Mouse (Mus musculus) C2C12 (cell line): ENCODE measurements at regions not wholly inside any gene's neighbourhood (a gene's known extent, or its start where the extent isn't known, plus 50 kb on each side); places are given as distances from the start of the nearest gene placed in this dataset.

Source experiments
- CTCF ChIP-seq: IDR thresholded peaks from one replicate; pipeline ENCODE4 v1.5.1; 2011; ENCODE audit not compliant: control insufficient read depth, insufficient read depth, insufficient read length
- FOSL1 ChIP-seq: IDR thresholded peaks from one replicate; pipeline ENCODE4 v1.8.0; 2011; ENCODE audit warnings: mild to moderate bottlenecking, low read length; ENCODE audit not compliant: poor library complexity, insufficient read depth, severe bottlenecking
- MAX ChIP-seq: IDR thresholded peaks from one replicate; pipeline ENCODE4 v1.6.1; 2011; ENCODE audit warnings: mild to moderate bottlenecking, control low read depth
- MYOG ChIP-seq: IDR thresholded peaks from one replicate; pipeline ENCODE4 v1.6.1; 2011; ENCODE audit not compliant: control insufficient read depth, insufficient read length; ENCODE audit errors: extremely low read depth
- USF1 ChIP-seq: IDR thresholded peaks from one replicate; pipeline ENCODE4 v1.6.1; 2011; ENCODE audit warnings: low read depth, mild to moderate bottlenecking, control low read depth, moderate library complexity

GRCm38 (mm10) chr11:111932052-111932451 is 850.0 kb upstream of the Sox9 start:
- TF ChIP-seq CTCF (no peak), FOSL1 (no peak), MAX (no peak), MYOG (no peak), USF1 (no peak)
